ENCODE assay signal across 7 mouse cellular contexts in genomic region chr9:57995282-57995681, GRCm38 (mm10). TPM values are rescaled to one million over a fixed set of nuclear protein-coding genes. Genes with fewer than 3 reads are reported as not detected.
DNase-seq lines count a peak whose midpoint lies in the region; ATAC-seq and TF ChIP-seq lines count a peak whose summit lies in the region.

No protein-coding gene starts in this region.

- peak in 2 of 3 experiments; percentile 40 to 56; a peak in 5 of 6 replicates for TF ChIP-seq CTCF in MEL (IDR thresholded peaks at IDR 0.05 in 2 of 3, conservative IDR thresholded peaks at IDR 0.05 in 1 of 3; ENCODE audit: control insufficient read depth in 1 of 3, insufficient read depth in 1 of 3, low read depth in 2 of 3, low read length in 3 of 3, poor library complexity in 1 of 3, severe bottlenecking in 1 of 3)

- peaks cover 19% of the 10 kb centered on the region for H3K4me1 ChIP-seq in kidney, embryonic 15.5 days
- H3K4me1 ChIP-seq in MEL (ENCODE audit: control insufficient read depth in 1 of 2, insufficient read depth in 2 of 2, low read length in 2 of 2): peaks cover 0 to 4% of the 10 kb centered on the region in 2 experiments; a peak in 1 of 4 replicates

- no peak overlapping the region for H3K9ac ChIP-seq in kidney, embryonic 15.5 days
- no peak overlapping the region for H3K9ac ChIP-seq in MEL (ENCODE audit: control insufficient read depth, low read depth, low read length, poor library complexity, severe bottlenecking)

- 33% methylated on average over 4 of the region's 4 CpGs for WGBS in kidney, embryonic 15.5 days

- ATAC-seq in kidney, embryonic 15.5 days (replicated peaks; ENCODE audit: low FRiP score): no peak

- H3K79me2 ChIP-seq in MEL (ENCODE audit: control insufficient read depth, insufficient read depth, low read length, poor library complexity): no peaks in the 10 kb centered on the region

- TF ChIP-seq EP300 in MEL (IDR thresholded peaks at IDR 0.05; ENCODE audit: low read depth in 1 of 2, low read length in 2 of 2): no peak

- peaks cover 34% of the 10 kb centered on the region for H3K27me3 ChIP-seq in kidney, embryonic 15.5 days
- H3K27me3 ChIP-seq in MEL (ENCODE audit: control insufficient read depth in 1 of 2, insufficient read depth in 2 of 2, low read length in 2 of 2): peaks cover 3 to 10% of the 10 kb centered on the region in 2 experiments

- no peak overlapping the region for H3K4me2 ChIP-seq in kidney, embryonic 15.5 days

- no peak overlapping the region for H3K27ac ChIP-seq in kidney, embryonic 15.5 days
- H3K27ac ChIP-seq in MEL (ENCODE audit: control insufficient read depth, low read depth, low read length): no peak overlapping the region

- no peak overlapping the region for H3K4me3 ChIP-seq in kidney, embryonic 15.5 days (replicated peaks)
- H3K4me3 ChIP-seq in MEL (ENCODE audit: control insufficient read depth in 1 of 2, insufficient read depth in 1 of 2, low read depth in 2 of 2, low read length in 2 of 2): no peak overlapping the region

- TF ChIP-seq RAD21 in MEL (IDR thresholded peaks at IDR 0.05; ENCODE audit: low read depth, low read length): peak; percentile 34

- H3K9me3 ChIP-seq in kidney, embryonic 15.5 days (replicated peaks): no peaks in the 10 kb centered on the region
- H3K9me3 ChIP-seq in MEL (replicated peaks; ENCODE audit: insufficient read depth, low read length): no peaks in the 10 kb centered on the region

- no peaks in the 10 kb centered on the region for H3K36me3 ChIP-seq in kidney, embryonic 15.5 days
- H3K36me3 ChIP-seq in MEL (ENCODE audit: control insufficient read depth in 1 of 2, insufficient read depth in 2 of 2, low read length in 2 of 2): no peaks in the 10 kb centered on the region; a peak in 1 of 4 replicates

- peak; percentile 43 for DNase-seq in kidney, postnatal 10 days
- DNase-seq in A20 (ENCODE audit: low read depth, low spot score): peak; percentile 59
- DNase-seq in MEL (ENCODE audit: low read depth, low spot score): peak; percentile 27
- peak; percentile 57 for DNase-seq in lung, postnatal 10 days
- DNase-seq in ovary, postnatal 36 days (ENCODE audit: low spot score): no peak
- no peak for DNase-seq in urinary bladder, postnatal 10 days (ENCODE audit: low spot score)

- no peak for TF ChIP-seq POLR2A in MEL (IDR thresholded peaks at IDR 0.05; ENCODE audit: control insufficient read depth in 1 of 2, insufficient read depth in 1 of 2, low read depth in 1 of 2, low read length in 2 of 2, poor library complexity in 1 of 2)

TF ChIP-seq in MEL, 35 proteins besides CTCF, POLR2A, EP300 and RAD21:
- no peak for TF ChIP-seq ZC3H11A (IDR thresholded peaks at IDR 0.05; ENCODE audit: low read depth, low read length)
- TF ChIP-seq SMC3 (IDR thresholded peaks at IDR 0.05; ENCODE audit: low read depth, low read length): peak; percentile 51

RNA-seq across cellular contexts. Expression of gene Cyp11a1, which starts 10.9 kb away (rescaled TPM):
- 15.7 and 46.0 TPM in 2 replicates for polyA plus RNA-seq in kidney, embryonic 15.5 days (2015; fragmentation: Nextera tagmentation; extraction: Ambion mirVana)
- not detected in 2 replicates for total RNA-seq in MEL (2012; rRNA removed)
- polyA plus RNA-seq in MEL (2012; ENCODE audit: insufficient read depth in 1 of 2, insufficient read length in 2 of 2, low read depth in 1 of 2, low replicate concordance in 2 of 2, missing spikeins in 1 of 2): not detected

RNA-seq across cellular contexts. Expression of gene Sema7a, which starts 55.4 kb away (rescaled TPM):
- 0.39 and 0.45 TPM in 2 replicates for polyA plus RNA-seq in kidney, embryonic 15.5 days (2015; fragmentation: Nextera tagmentation; extraction: Ambion mirVana)
- total RNA-seq in MEL (2012; rRNA removed): not detected in 2 replicates
- under 1 TPM in 1 of 2 experiments, not detected in 1; 0.03 TPM for polyA plus RNA-seq in MEL (2012; ENCODE audit: insufficient read depth in 1 of 2, insufficient read length in 2 of 2, low read depth in 1 of 2, low replicate concordance in 2 of 2, missing spikeins in 1 of 2)

Comparison
In these comparisons a context has a peak if more than half of its experiments do, and no peak if none do; other contexts are left out.
1. DNase-seq: peak in kidney, postnatal 10 days (single experiment), A20 (single experiment), MEL (single experiment) and lung, postnatal 10 days (single experiment); none in ovary, postnatal 36 days (single experiment) and urinary bladder, postnatal 10 days (single experiment).
2. RNA of gene Cyp11a1, which starts 10.9 kb away (polyA plus RNA-seq): 15.7 to 46.0 TPM in kidney, embryonic 15.5 days; not detected in MEL; every median in the first group is over 10 times any median in the second.